Mouse (Mus musculus) lung, adult 2 months (tissue): ENCODE results near the gene Slc7a8.

Experiments
- CTCF ChIP-seq: fragments of 200-500 bp; IDR thresholded peaks from 2 replicates; pipeline ENCODE4 v1.5.1; 2011; ENCODE audit warnings: mild to moderate bottlenecking, low read length, control low read depth; ENCODE audit not compliant: insufficient read depth
- POLR2A ChIP-seq: fragments of 200-500 bp; IDR thresholded peaks from 2 replicates; pipeline ENCODE4 v1.6.1; 2011; ENCODE audit warnings: low read depth, mild to moderate bottlenecking, control low read depth, low read length, borderline replicate concordance; ENCODE audit errors: extremely low read depth

GRCm38 (mm10) chr14:54709054-54709453, 72.7 kb downstream of the Slc7a8 start:
- TF ChIP-seq CTCF (no peak), POLR2A (no peak)
